Mouse (Mus musculus) E14TG2a.4 (cell line): ENCODE results near the gene Aldob.

ENCODE experiments used
- CTCF ChIP-seq: conservative IDR thresholded peaks from 2 replicates; pipeline ENCODE4 v1.5.1; 2014; ENCODE audit warnings: low read length
- NANOG ChIP-seq: IDR thresholded peaks from 2 replicates; pipeline ENCODE4 v1.6.1; 2014; ENCODE audit warnings: borderline replicate concordance, low read length, mixed read lengths
- POU5F1 ChIP-seq: IDR thresholded peaks from 2 replicates; pipeline ENCODE4 v1.6.1; 2014; ENCODE audit warnings: low read length, borderline replicate concordance

GRCm38 (mm10) chr4:49553380-49553779, 4.0 kb upstream of the Aldob start:
- no peak for TF ChIP-seq CTCF
- TF ChIP-seq NANOG = no peak
- no peak for TF ChIP-seq POU5F1
